Mouse (Mus musculus): ENCODE results near the gene Syde1. TPM values are rescaled to one million over a fixed set of nuclear protein-coding genes. Genes with fewer than 3 reads are reported as not detected.

The Syde1 gene
- polyA plus RNA-seq, 1 experiment from 2014 or later = 4.2 TPM

- 62% methylated on average over 6 of the region's 6 CpGs for WGBS
Observed at GRCm38 (mm10) chr10:78570416-78570815, 21.3 kb downstream of the Syde1 start.

GRCm38 (mm10) chr10:78569686-78570085 is 22.1 kb downstream of the Syde1 start:
- Histone ChIP-seq H3K4me2 (replicated peaks) (no peak overlapping the region), H3K36me3 (replicated peaks; ENCODE audit: control insufficient read depth, insufficient read depth) (no peaks in the 10 kb centered on the region), H3K9ac (no peak overlapping the region), H3K27me3 (ENCODE audit: control insufficient read depth, insufficient read depth, low read length) (no peaks in the 10 kb centered on the region), H3K27ac (no peak overlapping the region), H3K9me3 (ENCODE audit: control insufficient read depth, low read length) (no peaks in the 10 kb centered on the region), H3K4me1 (replicated peaks; ENCODE audit: control insufficient read depth, insufficient read depth, low read length) (no peaks in the 10 kb centered on the region), H3K4me3 (replicated peaks; ENCODE audit: low read length) (no peak overlapping the region)
- DNase-seq (ENCODE audit: low spot score) = no peak
- ATAC-seq (ENCODE audit: low FRiP score) = no peak
- WGBS = 66% methylated on average over 3 of the region's 3 CpGs

More at GRCm38 (mm10) chr10:78570416-78570815, 21.3 kb downstream of the Syde1 start:
- DNase-seq (ENCODE audit: low spot score) (no peak), ATAC-seq (ENCODE audit: low FRiP score) (no peak)
- no peak overlapping the region for H3K4me2 ChIP-seq (replicated peaks)
- peaks cover 3% of the 10 kb centered on the region; the same call in 1 of the 2 replicates for H3K4me1 ChIP-seq (replicated peaks; ENCODE audit: control insufficient read depth, insufficient read depth, low read length)
- H3K36me3 ChIP-seq (replicated peaks; ENCODE audit: control insufficient read depth, insufficient read depth) = no peaks in the 10 kb centered on the region
- H3K4me3 ChIP-seq (replicated peaks; ENCODE audit: low read length) = no peak overlapping the region
- H3K9me3 ChIP-seq (ENCODE audit: control insufficient read depth, low read length) = no peaks in the 10 kb centered on the region
- H3K27ac ChIP-seq = no peak overlapping the region
- H3K27me3 ChIP-seq (ENCODE audit: control insufficient read depth, insufficient read depth, low read length) = no peaks in the 10 kb centered on the region
- H3K9ac ChIP-seq = no peak overlapping the region

- Histone ChIP-seq H3K27ac (no peak overlapping the region), H3K9me3 (ENCODE audit: control insufficient read depth, low read length) (no peaks in the 10 kb centered on the region), H3K9ac (no peak overlapping the region), H3K4me3 (replicated peaks; ENCODE audit: low read length) (no peak overlapping the region), H3K36me3 (replicated peaks; ENCODE audit: control insufficient read depth, insufficient read depth) (no peaks in the 10 kb centered on the region), H3K27me3 (ENCODE audit: control insufficient read depth, insufficient read depth, low read length) (no peaks in the 10 kb centered on the region), H3K4me1 (replicated peaks; ENCODE audit: control insufficient read depth, insufficient read depth, low read length) (no peaks in the 10 kb centered on the region), H3K4me2 (replicated peaks) (no peak overlapping the region)
- no peak for ATAC-seq (ENCODE audit: low FRiP score)
- DNase-seq (ENCODE audit: low spot score) = no peak
- 89% methylated on average over 3 of the region's 3 CpGs for WGBS
Observed at GRCm38 (mm10) chr10:78569191-78569590, 22.6 kb downstream of the Syde1 start.

- no peaks in the 10 kb centered on the region for H3K27me3 ChIP-seq (ENCODE audit: control insufficient read depth, insufficient read depth, low read length)
- H3K9ac ChIP-seq = no peak overlapping the region
- no peak overlapping the region for H3K4me2 ChIP-seq (replicated peaks)
- no peaks in the 10 kb centered on the region for H3K36me3 ChIP-seq (replicated peaks; ENCODE audit: control insufficient read depth, insufficient read depth)
- no peak for DNase-seq (ENCODE audit: low spot score)
- H3K9me3 ChIP-seq (ENCODE audit: control insufficient read depth, low read length) = no peaks in the 10 kb centered on the region
- WGBS = 94% methylated on average over 1 of the region's 1 CpGs
- no peak for ATAC-seq (ENCODE audit: low FRiP score)
- H3K27ac ChIP-seq = no peak overlapping the region
- H3K4me1 ChIP-seq (replicated peaks; ENCODE audit: control insufficient read depth, insufficient read depth, low read length) = no peaks in the 10 kb centered on the region
- H3K4me3 ChIP-seq (replicated peaks; ENCODE audit: low read length) = no peak overlapping the region
Observed at GRCm38 (mm10) chr10:78565070-78565469, 26.7 kb downstream of the Syde1 start.

- H3K9me3 ChIP-seq (ENCODE audit: control insufficient read depth, low read length) = no peaks in the 10 kb centered on the region
- DNase-seq (ENCODE audit: low spot score) = no peak
- no peak overlapping the region for H3K9ac ChIP-seq
- H3K36me3 ChIP-seq (replicated peaks; ENCODE audit: control insufficient read depth, insufficient read depth) = no peaks in the 10 kb centered on the region
- WGBS = 70% methylated on average over 2 of the region's 2 CpGs
- no peaks in the 10 kb centered on the region for H3K4me1 ChIP-seq (replicated peaks; ENCODE audit: control insufficient read depth, insufficient read depth, low read length)
- no peak overlapping the region for H3K27ac ChIP-seq
- H3K4me3 ChIP-seq (replicated peaks; ENCODE audit: low read length) = no peak overlapping the region
- no peak overlapping the region for H3K4me2 ChIP-seq (replicated peaks)
- ATAC-seq (ENCODE audit: low FRiP score) = no peak
- no peaks in the 10 kb centered on the region for H3K27me3 ChIP-seq (ENCODE audit: control insufficient read depth, insufficient read depth, low read length)
Observed at GRCm38 (mm10) chr10:78540943-78541342, 50.8 kb downstream of the Syde1 start.

Other genes with a start within 250 kb of the Syde1 start
- 80.3 and 81.5 TPM in 2 replicates for gene Agpat3, start 239.5 kb downstream of the Syde1 start, polyA plus RNA-seq (2014; fragmentation: Nextera tagmentation; extraction: Ambion mirVana)
- 324 and 336 TPM in 2 replicates for gene Rrp1, start 178.9 kb downstream of the Syde1 start, polyA plus RNA-seq (2014; fragmentation: Nextera tagmentation; extraction: Ambion mirVana)
- 97.3 and 119 TPM in 2 replicates for gene Cstb, start 166.3 kb downstream of the Syde1 start, polyA plus RNA-seq (2014; fragmentation: Nextera tagmentation; extraction: Ambion mirVana)
- gene Pdxk, start 127.0 kb downstream of the Syde1 start, polyA plus RNA-seq (2014; fragmentation: Nextera tagmentation; extraction: Ambion mirVana) = 30.0 and 32.9 TPM in 2 replicates
- not detected in 2 replicates for gene Olfr1358, start 74.5 kb downstream of the Syde1 start, polyA plus RNA-seq (2014; fragmentation: Nextera tagmentation; extraction: Ambion mirVana)
- gene Ilvbl, start 17.6 kb downstream of the Syde1 start, polyA plus RNA-seq (2014; fragmentation: Nextera tagmentation; extraction: Ambion mirVana) = 42.7 and 46.0 TPM in 2 replicates
- not detected in 2 replicates for gene Olfr1357, start 26.1 kb upstream of the Syde1 start, polyA plus RNA-seq (2014; fragmentation: Nextera tagmentation; extraction: Ambion mirVana)
- gene Casp14, start 126.3 kb upstream of the Syde1 start, polyA plus RNA-seq (2014; fragmentation: Nextera tagmentation; extraction: Ambion mirVana) = not detected in 2 replicates
- gene Ccdc105, start 161.1 kb upstream of the Syde1 start, polyA plus RNA-seq (2014; fragmentation: Nextera tagmentation; extraction: Ambion mirVana) = 0.23 and 0.35 TPM in 2 replicates
- 11.9 and 17.4 TPM in 2 replicates for gene Slc1a6, start 188.5 kb upstream of the Syde1 start, polyA plus RNA-seq (2014; fragmentation: Nextera tagmentation; extraction: Ambion mirVana)

Measured in hindbrain, embryonic 14.5 days (tissue).